Mouse (Mus musculus): ENCODE data around the gene Crcp.

DNA sequence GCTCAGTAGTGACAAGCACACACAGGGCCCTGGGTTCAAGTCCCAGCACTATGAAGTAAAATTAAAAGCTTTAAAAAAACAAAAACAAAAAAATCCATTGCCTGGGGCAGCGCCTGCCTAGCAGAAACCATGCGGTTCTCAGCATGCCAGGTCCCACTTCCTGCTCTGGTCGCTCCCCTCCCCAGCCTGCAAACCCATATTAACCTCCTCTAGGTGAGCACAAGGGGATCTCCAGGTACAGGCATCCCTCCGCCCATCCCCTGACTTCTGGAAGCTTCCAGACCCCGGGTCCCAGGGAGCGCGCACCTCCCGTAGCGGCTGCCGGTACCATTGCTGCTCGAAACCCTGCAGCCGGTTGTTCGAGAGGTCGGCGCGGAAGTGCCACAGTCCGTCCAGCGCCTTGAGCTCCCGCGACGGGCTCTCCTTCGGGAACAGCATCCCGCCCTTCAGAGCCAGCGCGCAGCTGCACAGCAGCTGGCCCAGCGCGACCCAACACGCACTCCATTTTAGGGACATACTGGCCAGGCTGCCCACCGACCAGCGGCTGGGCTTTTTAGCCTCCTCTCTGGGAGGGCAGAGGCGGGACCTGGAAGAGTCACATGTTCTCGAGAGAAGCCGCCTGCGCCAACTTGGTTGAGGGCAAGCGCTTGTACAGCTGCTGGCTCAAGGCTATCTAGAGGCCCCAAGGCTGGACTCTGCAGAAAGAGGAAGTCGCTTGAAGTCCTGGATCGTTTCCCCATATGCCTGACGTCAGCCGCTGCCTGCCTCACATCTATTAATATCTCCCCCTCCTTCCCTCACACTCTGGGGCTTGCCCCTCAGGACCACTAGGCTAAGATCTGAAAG, 26.6 kb upstream of the Crcp start, which contains the start of gene Gusb:
- TF ChIP-seq EP300 (IDR thresholded peaks at IDR 0.05) = no peak
- no peak for TF ChIP-seq CTCF (IDR thresholded peaks at IDR 0.05)
